Mouse (Mus musculus): Measurements from ENCODE around the gene Edem2.

DNA sequence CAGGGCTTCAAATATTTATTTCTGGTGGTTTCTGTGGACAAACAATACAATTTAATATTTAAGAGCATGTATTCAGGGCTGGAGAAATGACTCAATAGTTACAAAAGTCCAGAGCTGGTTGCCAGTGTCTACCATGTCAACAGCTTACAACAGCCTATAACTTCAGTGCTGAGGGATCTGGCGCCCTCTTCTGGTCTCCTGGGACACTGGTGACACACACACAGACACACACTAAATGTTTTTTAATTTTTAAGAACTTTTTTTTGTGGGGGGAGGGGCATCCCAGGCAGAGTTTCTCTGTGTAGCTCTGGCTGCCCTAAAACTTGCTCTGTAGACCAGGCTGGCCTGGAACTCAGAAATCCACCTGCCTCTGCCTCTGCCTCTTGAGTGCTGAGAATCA lies 26.5 kb upstream of the Edem2 start:
- TF ChIP-seq CTCF (IDR thresholded peaks at IDR 0.05; ENCODE audit: control insufficient read depth, insufficient read depth, insufficient read length) (no peak), MAX (IDR thresholded peaks at IDR 0.05) (no peak)

Measured in C2C12 (cell line).